Mouse (Mus musculus) liver, embryonic 13.5 days (tissue): ENCODE data around the gene Pde10a. TPM values are rescaled to one million over a fixed set of nuclear protein-coding genes. Genes with fewer than 3 reads are reported as not detected.

ENCODE experiments used
- ATAC-seq: fragments of 200-750 bp; cut with Nextera tagmentation; 2 replicates; pipeline ENCODE4 v1.8.0; 2017; ENCODE audit warnings: low read depth, mild to moderate bottlenecking, moderate number of reproducible peaks, moderate library complexity
- DNase-seq: peaks from one replicate; pipeline ENCODE4 v3.0.0; 2022
- H3K27ac ChIP-seq: fragments of 300-500 bp; sonication (generic); 2 replicates; pipeline ENCODE4 v1.5.1; 2015; ENCODE audit warnings: moderate library complexity, mild to moderate bottlenecking, inconsistent platforms
- H3K27me3 ChIP-seq: fragments of 300-500 bp; sonication (generic); 2 replicates; pipeline ENCODE4 v1.6.1; 2015; ENCODE audit warnings: mild to moderate bottlenecking, inconsistent platforms
- H3K36me3 ChIP-seq: fragments of 300-500 bp; sonication (generic); 2 replicates; pipeline ENCODE4 v1.6.1; 2015; ENCODE audit warnings: mild to moderate bottlenecking, inconsistent platforms
- H3K4me1 ChIP-seq: fragments of 300-500 bp; sonication (generic); replicated peaks from 2 replicates; pipeline ENCODE4 v1.6.1; 2015; ENCODE audit warnings: inconsistent platforms
- H3K4me2 ChIP-seq: fragments of 300-500 bp; sonication (generic); 2 replicates; pipeline ENCODE4 v1.6.1; 2015; ENCODE audit warnings: inconsistent platforms, mild to moderate bottlenecking, moderate library complexity
- H3K4me3 ChIP-seq: fragments of 300-500 bp; sonication (generic); replicated peaks from 2 replicates; pipeline ENCODE4 v1.5.1; 2015; ENCODE audit warnings: mild to moderate bottlenecking, inconsistent platforms
- H3K9ac ChIP-seq: fragments of 300-500 bp; sonication (generic); 2 replicates; pipeline ENCODE4 v1.6.1; 2015; ENCODE audit warnings: mild to moderate bottlenecking, inconsistent platforms
- H3K9me3 ChIP-seq: fragments of 300-500 bp; sonication (generic); replicated peaks from 2 replicates; pipeline ENCODE4 v1.6.1; 2016; ENCODE audit warnings: inconsistent platforms
- WGBS: fragments of 180-500 bp; shearing (Covaris S2); methylation state at CpG from one replicate; pipeline ENCODE4 v1.1.7; 2015; ENCODE audit not compliant: insufficient replicate concordance; 5-methylcytosine and 5-hydroxymethylcytosine counted together
- polyA plus RNA-seq: library from polyadenylated mRNA; unstranded; fragments of >200 nt; fragmentation: Nextera tagmentation; extraction: Ambion mirVana; gene quantifications from 2 replicates; pipeline ENCODE4 v1.2.1, GENCODE M21; 2015

Pde10a gene
- polyA plus RNA-seq, 1 experiment from 2014 or later: 0.39 TPM

GRCm38 (mm10) chr17:8720961-8721360, 195.8 kb downstream of the Pde10a start:
- ATAC-seq: no peak
- no peak overlapping the region for H3K4me3 ChIP-seq
- no peaks in the 10 kb centered on the region for H3K9me3 ChIP-seq
- no peak overlapping the region for H3K27ac ChIP-seq
- H3K9ac ChIP-seq: no peak overlapping the region
- no peaks in the 10 kb centered on the region for H3K27me3 ChIP-seq
- no peak for DNase-seq
- no peak overlapping the region for H3K4me2 ChIP-seq
- no peaks in the 10 kb centered on the region for H3K4me1 ChIP-seq
- WGBS: 71% methylated on average over 10 of the region's 10 CpGs
- H3K36me3 ChIP-seq: no peaks in the 10 kb centered on the region

- DNase-seq (no peak), ATAC-seq (no peak)
- no peak overlapping the region for H3K9ac ChIP-seq
- no peak overlapping the region for H3K4me2 ChIP-seq
- no peaks in the 10 kb centered on the region for H3K9me3 ChIP-seq
- WGBS: 61% methylated on average over 8 of the region's 8 CpGs
- H3K27me3 ChIP-seq: no peaks in the 10 kb centered on the region
- no peaks in the 10 kb centered on the region for H3K36me3 ChIP-seq
- H3K27ac ChIP-seq: no peak overlapping the region
- no peaks in the 10 kb centered on the region for H3K4me1 ChIP-seq
- no peak overlapping the region for H3K4me3 ChIP-seq
Observed at GRCm38 (mm10) chr17:8724464-8724974, 199.3 kb downstream of the Pde10a start.

GRCm38 (mm10) chr17:8728646-8729045, 203.5 kb downstream of the Pde10a start:
- Histone ChIP-seq H3K36me3 (no peaks in the 10 kb centered on the region), H3K27ac (no peak overlapping the region), H3K4me3 (no peak overlapping the region), H3K27me3 (no peaks in the 10 kb centered on the region), H3K4me1 (no peaks in the 10 kb centered on the region), H3K9me3 (no peaks in the 10 kb centered on the region), H3K9ac (no peak overlapping the region), H3K4me2 (no peak overlapping the region)
- ATAC-seq (no peak), DNase-seq (no peak)
- 36% methylated on average over 7 of the region's 7 CpGs for WGBS

- Histone ChIP-seq H3K9ac (no peak overlapping the region), H3K27me3 (no peaks in the 10 kb centered on the region), H3K4me1 (no peaks in the 10 kb centered on the region), H3K9me3 (no peaks in the 10 kb centered on the region), H3K4me2 (no peak overlapping the region), H3K36me3 (no peaks in the 10 kb centered on the region), H3K27ac (no peak overlapping the region), H3K4me3 (no peak overlapping the region)
- 64% methylated on average over 7 of the region's 7 CpGs for WGBS
- no peak for DNase-seq
- ATAC-seq: no peak
Observed at GRCm38 (mm10) chr17:8729808-8730207, 204.6 kb downstream of the Pde10a start.

GRCm38 (mm10) chr17:8731073-8731472, 205.9 kb downstream of the Pde10a start:
- no peak overlapping the region for H3K27ac ChIP-seq
- no peaks in the 10 kb centered on the region for H3K27me3 ChIP-seq
- H3K4me3 ChIP-seq: no peak overlapping the region
- WGBS: 44% methylated on average over 6 of the region's 6 CpGs
- ATAC-seq (no peak), DNase-seq (no peak)
- no peak overlapping the region for H3K4me2 ChIP-seq
- no peaks in the 10 kb centered on the region for H3K36me3 ChIP-seq
- no peaks in the 10 kb centered on the region for H3K9me3 ChIP-seq
- H3K4me1 ChIP-seq: no peaks in the 10 kb centered on the region
- H3K9ac ChIP-seq: no peak overlapping the region

- ATAC-seq (no peak), DNase-seq (no peak)
- Histone ChIP-seq H3K9me3 (no peaks in the 10 kb centered on the region), H3K4me3 (no peak overlapping the region), H3K4me1 (no peaks in the 10 kb centered on the region), H3K27me3 (no peaks in the 10 kb centered on the region), H3K4me2 (no peak overlapping the region), H3K27ac (no peak overlapping the region), H3K36me3 (no peaks in the 10 kb centered on the region), H3K9ac (no peak overlapping the region)
- 59% methylated on average over 6 of the region's 6 CpGs for WGBS
Observed at GRCm38 (mm10) chr17:8736259-8736658, 211.1 kb downstream of the Pde10a start.

- Histone ChIP-seq H3K4me2 (no peak overlapping the region), H3K4me1 (no peaks in the 10 kb centered on the region), H3K36me3 (no peaks in the 10 kb centered on the region), H3K27me3 (no peaks in the 10 kb centered on the region), H3K27ac (no peak overlapping the region), H3K9ac (no peak overlapping the region), H3K4me3 (no peak overlapping the region), H3K9me3 (no peaks in the 10 kb centered on the region)
- 75% methylated on average over 3 of the region's 3 CpGs for WGBS
- ATAC-seq (no peak), DNase-seq (no peak)
Observed at GRCm38 (mm10) chr17:8742772-8743171, 217.6 kb downstream of the Pde10a start.

- H3K9ac ChIP-seq: no peak overlapping the region
Observed at GRCm38 (mm10) chr17:8745334-8745733, 220.2 kb downstream of the Pde10a start.

GRCm38 (mm10) chr17:8749426-8749825, 224.3 kb downstream of the Pde10a start:
- no peaks in the 10 kb centered on the region for H3K27me3 ChIP-seq
- no peak overlapping the region for H3K27ac ChIP-seq
- no peaks in the 10 kb centered on the region for H3K4me1 ChIP-seq
- H3K9me3 ChIP-seq: no peaks in the 10 kb centered on the region
- ATAC-seq (no peak), DNase-seq (no peak)
- 37% methylated on average over 4 of the region's 4 CpGs for WGBS
- H3K9ac ChIP-seq: no peak overlapping the region
- no peak overlapping the region for H3K4me2 ChIP-seq
- no peak overlapping the region for H3K4me3 ChIP-seq
- H3K36me3 ChIP-seq: no peaks in the 10 kb centered on the region

More at GRCm38 (mm10) chr17:8745334-8745733, 220.2 kb downstream of the Pde10a start:
- no peak for DNase-seq
- no peaks in the 10 kb centered on the region for H3K27me3 ChIP-seq
- no peak overlapping the region for H3K4me3 ChIP-seq
- H3K36me3 ChIP-seq: no peaks in the 10 kb centered on the region
- 36% methylated on average over 1 of the region's 1 CpGs for WGBS
- no peak for ATAC-seq
- no peak overlapping the region for H3K4me2 ChIP-seq
- no peaks in the 10 kb centered on the region for H3K9me3 ChIP-seq
- H3K4me1 ChIP-seq: no peaks in the 10 kb centered on the region
- no peak overlapping the region for H3K27ac ChIP-seq

GRCm38 (mm10) chr17:8757576-8757975, 232.4 kb downstream of the Pde10a start:
- Histone ChIP-seq H3K4me2 (no peak overlapping the region), H3K9ac (no peak overlapping the region), H3K27ac (no peak overlapping the region), H3K9me3 (no peaks in the 10 kb centered on the region), H3K36me3 (no peaks in the 10 kb centered on the region), H3K4me1 (no peaks in the 10 kb centered on the region), H3K4me3 (no peak overlapping the region), H3K27me3 (no peaks in the 10 kb centered on the region)
- DNase-seq: no peak
- 78% methylated on average over 5 of the region's 5 CpGs for WGBS
- ATAC-seq: no peak

- DNase-seq: no peak
- Histone ChIP-seq H3K4me3 (no peak overlapping the region), H3K9me3 (no peaks in the 10 kb centered on the region), H3K27me3 (no peaks in the 10 kb centered on the region), H3K9ac (no peak overlapping the region), H3K27ac (no peak overlapping the region), H3K4me1 (no peaks in the 10 kb centered on the region), H3K36me3 (no peaks in the 10 kb centered on the region), H3K4me2 (no peak overlapping the region)
- 24% methylated on average over 1 of the region's 1 CpGs for WGBS
- no peak for ATAC-seq
Observed at GRCm38 (mm10) chr17:8763248-8763647, 238.1 kb downstream of the Pde10a start.

GRCm38 (mm10) chr17:8765987-8766576, 240.9 kb downstream of the Pde10a start:
- H3K27me3 ChIP-seq: no peaks in the 10 kb centered on the region
- no peaks in the 10 kb centered on the region for H3K4me1 ChIP-seq
- no peak overlapping the region for H3K27ac ChIP-seq
- ATAC-seq: no peak
- H3K4me2 ChIP-seq: no peak overlapping the region
- 65% methylated on average over 5 of the region's 5 CpGs for WGBS
- H3K9me3 ChIP-seq: no peaks in the 10 kb centered on the region
- no peak for DNase-seq
- no peaks in the 10 kb centered on the region for H3K36me3 ChIP-seq
- no peak overlapping the region for H3K9ac ChIP-seq
- no peak overlapping the region for H3K4me3 ChIP-seq
